Mouse (Mus musculus) kidney, embryonic 16.5 days (tissue): ENCODE measurements at regions not wholly inside any gene's neighbourhood (a gene's known extent, or its start where the extent isn't known, plus 50 kb on each side); places are given as distances from the start of the nearest gene placed in this dataset.

ENCODE experiments used
- ATAC-seq: fragments of 200-750 bp; cut with Nextera tagmentation; 2 replicates; pipeline ENCODE4 v1.8.0; 2017; ENCODE audit warnings: moderate TSS enrichment; ENCODE audit not compliant: low FRiP score, low TSS enrichment
- H3K27ac ChIP-seq: fragments of 300-500 bp; sonication (generic); 2 replicates; pipeline ENCODE4 v1.5.1; 2014; ENCODE audit warnings: low read length
- H3K27me3 ChIP-seq: fragments of 300-500 bp; sonication (generic); 2 replicates; pipeline ENCODE4 v1.6.1; 2014; ENCODE audit warnings: low read length, control low read depth, mixed read lengths; ENCODE audit not compliant: insufficient read depth
- H3K36me3 ChIP-seq: fragments of 300-500 bp; sonication (generic); 2 replicates; pipeline ENCODE4 v1.6.1; 2014; ENCODE audit warnings: low read length, control low read depth, mixed read lengths; ENCODE audit not compliant: insufficient read depth
- H3K4me1 ChIP-seq: fragments of 300-500 bp; sonication (generic); 2 replicates; pipeline ENCODE4 v1.6.1; 2014; ENCODE audit warnings: low read length, control low read depth, mixed read lengths; ENCODE audit not compliant: insufficient read depth
- H3K4me2 ChIP-seq: fragments of 300-500 bp; sonication (generic); replicated peaks from 2 replicates; pipeline ENCODE4 v1.6.1; 2014; ENCODE audit warnings: low read depth, low read length
- H3K4me3 ChIP-seq: fragments of 300-500 bp; sonication (generic); 2 replicates; pipeline ENCODE4 v1.5.1; 2014; ENCODE audit warnings: mild to moderate bottlenecking, low read length
- H3K9ac ChIP-seq: fragments of 300-500 bp; sonication (generic); replicated peaks from 2 replicates; pipeline ENCODE4 v1.6.1; 2014; ENCODE audit warnings: low read length
- H3K9me3 ChIP-seq: fragments of 300-500 bp; sonication (generic); 2 replicates; pipeline ENCODE4 v1.6.1; 2016; ENCODE audit warnings: low read length, control low read depth
- WGBS: fragments of 180-500 bp; shearing (Covaris S2); extraction: QIAGEN DNeasy Blood & Tissue Kit; methylation state at CpG from one replicate; pipeline ENCODE4 v1.1.7; 2014; 5-methylcytosine and 5-hydroxymethylcytosine counted together

- 65% methylated on average over 2 of the region's 2 CpGs for WGBS
- H3K9ac ChIP-seq, result no peak overlapping the region
- ATAC-seq, result no peak
Measured at GRCm38 (mm10) chr3:41857446-41857845, 115.0 kb downstream of the D3Ertd751e start.

GRCm38 (mm10) chr3:41862674-41863073 is 120.3 kb downstream of the D3Ertd751e start:
- Histone ChIP-seq H3K4me2 (no peak overlapping the region), H3K4me1 (no peaks in the 10 kb centered on the region), H3K36me3 (no peaks in the 10 kb centered on the region), H3K27me3 (no peaks in the 10 kb centered on the region), H3K27ac (no peak overlapping the region), H3K4me3 (no peak overlapping the region), H3K9me3 (no peaks in the 10 kb centered on the region), H3K9ac (no peak overlapping the region)
- no peak for ATAC-seq

More at GRCm38 (mm10) chr3:41857446-41857845, 115.0 kb downstream of the D3Ertd751e start:
- H3K27me3 ChIP-seq, result no peaks in the 10 kb centered on the region
- H3K4me3 ChIP-seq, result no peak overlapping the region
- no peaks in the 10 kb centered on the region for H3K9me3 ChIP-seq
- H3K36me3 ChIP-seq, result no peaks in the 10 kb centered on the region
- no peaks in the 10 kb centered on the region for H3K4me1 ChIP-seq
- H3K4me2 ChIP-seq, result no peak overlapping the region
- no peak overlapping the region for H3K27ac ChIP-seq

GRCm38 (mm10) chr3:41908952-41909351 is 166.5 kb downstream of the D3Ertd751e start:
- Histone ChIP-seq H3K4me2 (no peak overlapping the region), H3K27me3 (no peaks in the 10 kb centered on the region), H3K4me1 (no peaks in the 10 kb centered on the region), H3K27ac (no peak overlapping the region), H3K36me3 (no peaks in the 10 kb centered on the region), H3K9me3 (no peaks in the 10 kb centered on the region), H3K9ac (no peak overlapping the region), H3K4me3 (no peak overlapping the region)
- WGBS, result 86% methylated on average over 6 of the region's 6 CpGs
- ATAC-seq, result no peak

- WGBS, result 71% methylated on average over 2 of the region's 2 CpGs
- Histone ChIP-seq H3K4me1 (no peaks in the 10 kb centered on the region), H3K27me3 (no peaks in the 10 kb centered on the region), H3K36me3 (no peaks in the 10 kb centered on the region), H3K4me3 (no peak overlapping the region), H3K9ac (no peak overlapping the region), H3K9me3 (no peaks in the 10 kb centered on the region), H3K4me2 (no peak overlapping the region), H3K27ac (no peak overlapping the region)
- no peak for ATAC-seq
Measured at GRCm38 (mm10) chr3:41913190-41913589, 170.8 kb downstream of the D3Ertd751e start.

GRCm38 (mm10) chr3:41939843-41940242 is 197.4 kb downstream of the D3Ertd751e start:
- no peaks in the 10 kb centered on the region for H3K27me3 ChIP-seq
- H3K4me1 ChIP-seq, result no peaks in the 10 kb centered on the region
- no peaks in the 10 kb centered on the region for H3K36me3 ChIP-seq
- no peak overlapping the region for H3K9ac ChIP-seq
- no peak overlapping the region for H3K27ac ChIP-seq
- no peak overlapping the region for H3K4me3 ChIP-seq
- WGBS, result 48% methylated on average over 4 of the region's 4 CpGs
- no peak overlapping the region for H3K4me2 ChIP-seq
- ATAC-seq, result no peak
- H3K9me3 ChIP-seq, result no peaks in the 10 kb centered on the region

- no peaks in the 10 kb centered on the region for H3K9me3 ChIP-seq
- H3K9ac ChIP-seq, result no peak overlapping the region
- no peak overlapping the region for H3K4me3 ChIP-seq
- no peaks in the 10 kb centered on the region for H3K27me3 ChIP-seq
- WGBS, result 41% methylated on average over 6 of the region's 6 CpGs
- peak; percentile 51; the same call in 1 of the 2 replicates for ATAC-seq
- no peak overlapping the region for H3K27ac ChIP-seq
- no peak overlapping the region for H3K4me2 ChIP-seq
- no peaks in the 10 kb centered on the region for H3K4me1 ChIP-seq
- H3K36me3 ChIP-seq, result no peaks in the 10 kb centered on the region
Measured at GRCm38 (mm10) chr3:41942964-41943363, 200.6 kb downstream of the D3Ertd751e start.

- H3K27ac ChIP-seq, result no peak overlapping the region
- H3K9ac ChIP-seq, result no peak overlapping the region
- H3K4me1 ChIP-seq, result no peaks in the 10 kb centered on the region
- H3K4me2 ChIP-seq, result no peak overlapping the region
- no peaks in the 10 kb centered on the region for H3K9me3 ChIP-seq
- H3K4me3 ChIP-seq, result no peak overlapping the region
- no peaks in the 10 kb centered on the region for H3K27me3 ChIP-seq
- 79% methylated on average over 2 of the region's 2 CpGs for WGBS
- H3K36me3 ChIP-seq, result no peaks in the 10 kb centered on the region
- ATAC-seq, result no peak
Measured at GRCm38 (mm10) chr3:41949404-41949803, 207.0 kb downstream of the D3Ertd751e start.

GRCm38 (mm10) chr3:41957385-41957784 is 215.0 kb downstream of the D3Ertd751e start:
- WGBS, result 52% methylated on average over 3 of the region's 3 CpGs
- H3K27me3 ChIP-seq, result no peaks in the 10 kb centered on the region
- H3K9ac ChIP-seq, result no peak overlapping the region
- no peaks in the 10 kb centered on the region for H3K9me3 ChIP-seq
- H3K4me1 ChIP-seq, result no peaks in the 10 kb centered on the region
- H3K27ac ChIP-seq, result no peak overlapping the region
- H3K4me3 ChIP-seq, result no peak overlapping the region
- H3K4me2 ChIP-seq, result no peak overlapping the region
- no peaks in the 10 kb centered on the region for H3K36me3 ChIP-seq
- no peak for ATAC-seq

- no peak for ATAC-seq
- no peak overlapping the region for H3K9ac ChIP-seq
- no peak overlapping the region for H3K4me3 ChIP-seq
- H3K4me2 ChIP-seq, result no peak overlapping the region
- 27% methylated on average over 2 of the region's 2 CpGs for WGBS
- no peaks in the 10 kb centered on the region for H3K36me3 ChIP-seq
- no peaks in the 10 kb centered on the region for H3K9me3 ChIP-seq
- no peaks in the 10 kb centered on the region for H3K4me1 ChIP-seq
- H3K27ac ChIP-seq, result no peak overlapping the region
- H3K27me3 ChIP-seq, result no peaks in the 10 kb centered on the region
Measured at GRCm38 (mm10) chr3:41960209-41960608, 217.8 kb downstream of the D3Ertd751e start.

GRCm38 (mm10) chr3:41962923-41963322 is 220.5 kb downstream of the D3Ertd751e start:
- ATAC-seq, result no peak
- no peak overlapping the region for H3K9ac ChIP-seq
- 65% methylated on average over 7 of the region's 7 CpGs for WGBS

More at GRCm38 (mm10) chr3:41962923-41963322, 220.5 kb downstream of the D3Ertd751e start:
- Histone ChIP-seq H3K4me1 (no peaks in the 10 kb centered on the region), H3K36me3 (no peaks in the 10 kb centered on the region), H3K27ac (no peak overlapping the region), H3K4me3 (no peak overlapping the region), H3K27me3 (no peaks in the 10 kb centered on the region), H3K9me3 (no peaks in the 10 kb centered on the region), H3K4me2 (no peak overlapping the region)
